Comparison of ENCODE assay signal across 8 mouse cellular contexts in genomic region chr7:29169231-29170065, GRCm38 (mm10). TPM values are rescaled to one million over a fixed set of nuclear protein-coding genes. Genes with fewer than 3 reads are reported as not detected.
A peak's percentile ranks its signal among the peaks of the same experiment; 100 is the strongest.
DNase-seq lines count a peak whose midpoint lies in the region; ATAC-seq lines count a peak whose summit lies in the region.

No protein-coding gene starts in this region.

- H3K36me3 ChIP-seq in forebrain, embryonic 11.5 days (ENCODE audit: control insufficient read depth, insufficient read depth, low read length) = no peaks in the 10 kb centered on the region; the same call in 1 of the 2 replicates
- H3K36me3 ChIP-seq in heart, embryonic 14.5 days (ENCODE audit: control insufficient read depth, insufficient read depth, low read length) = peaks cover 20% of the 10 kb centered on the region
- peaks cover 13% of the 10 kb centered on the region for H3K36me3 ChIP-seq in kidney, embryonic 16.5 days (ENCODE audit: insufficient read depth, low read length)
- H3K36me3 ChIP-seq in liver, embryonic 11.5 days (ENCODE audit: control insufficient read depth, insufficient read depth, low read length) = peaks cover 10% of the 10 kb centered on the region; the same call in 1 of the 2 replicates

- peak; percentile 84 for ATAC-seq in forebrain, embryonic 11.5 days (replicated peaks; ENCODE audit: low FRiP score)
- ATAC-seq in heart, embryonic 14.5 days (ENCODE audit: insufficient number of reproducible peaks, insufficient read depth, low FRiP score, low read depth) = peak; percentile 83
- ATAC-seq in kidney, embryonic 16.5 days (ENCODE audit: low FRiP score, low TSS enrichment) = peak; percentile 91
- ATAC-seq in liver, embryonic 11.5 days (replicated peaks; ENCODE audit: low FRiP score) = peak; percentile 58
- peak; percentile 14; the same call in 1 of the 2 replicates for ATAC-seq in monocyte, adult 5-6 weeks (replicated peaks; ENCODE audit: insufficient number of reproducible peaks, low FRiP score, low TSS enrichment, poor library complexity, severe bottlenecking)

- peak overlapping the region; percentile 79 for H3K4me2 ChIP-seq in forebrain, embryonic 11.5 days (ENCODE audit: low read depth, low read length, severe bottlenecking)
- peak overlapping the region; percentile 82 for H3K4me2 ChIP-seq in heart, embryonic 14.5 days (ENCODE audit: low read length)
- H3K4me2 ChIP-seq in kidney, embryonic 16.5 days (replicated peaks; ENCODE audit: low read depth, low read length) = peak overlapping the region; percentile 62
- peak overlapping the region; percentile 87 for H3K4me2 ChIP-seq in liver, embryonic 11.5 days

- peaks cover 6% of the 10 kb centered on the region; the same call in 1 of the 2 replicates for H3K4me1 ChIP-seq in brown adipose tissue, adult 24 weeks (ENCODE audit: control insufficient read depth, insufficient read depth, insufficient read length, low read length)
- peaks cover 29% of the 10 kb centered on the region for H3K4me1 ChIP-seq in forebrain, embryonic 11.5 days (replicated peaks; ENCODE audit: control insufficient read depth, insufficient read depth, low read length)
- H3K4me1 ChIP-seq in heart, embryonic 14.5 days (ENCODE audit: control insufficient read depth in 2 of 2, insufficient read depth in 2 of 2, low read length in 2 of 2) = peaks cover 21 to 30% of the 10 kb centered on the region in 2 experiments; a peak in 3 of 4 replicates
- peaks cover 27% of the 10 kb centered on the region for H3K4me1 ChIP-seq in kidney, embryonic 16.5 days (ENCODE audit: insufficient read depth, low read length)
- H3K4me1 ChIP-seq in liver, embryonic 11.5 days (replicated peaks; ENCODE audit: control insufficient read depth, insufficient read depth, low read length) = peaks cover 26% of the 10 kb centered on the region

- H3K9ac ChIP-seq in forebrain, embryonic 11.5 days (ENCODE audit: low read length) = peak overlapping the region; percentile 65
- peak overlapping the region; percentile 71 for H3K9ac ChIP-seq in heart, embryonic 14.5 days (ENCODE audit: low read length)
- peak overlapping the region; percentile 71 for H3K9ac ChIP-seq in kidney, embryonic 16.5 days (replicated peaks; ENCODE audit: low read length)
- H3K9ac ChIP-seq in liver, embryonic 11.5 days (ENCODE audit: low read depth, low read length) = peak overlapping the region; percentile 56

- no peaks in the 10 kb centered on the region for H3K9me3 ChIP-seq in forebrain, embryonic 11.5 days (ENCODE audit: control insufficient read depth, low read length)
- no peaks in the 10 kb centered on the region for H3K9me3 ChIP-seq in heart, embryonic 14.5 days (ENCODE audit: control insufficient read depth, low read length)
- H3K9me3 ChIP-seq in kidney, embryonic 16.5 days (ENCODE audit: low read length) = no peaks in the 10 kb centered on the region
- no peaks in the 10 kb centered on the region for H3K9me3 ChIP-seq in liver, embryonic 11.5 days (ENCODE audit: control insufficient read depth, low read length)

- DNase-seq in ES-CJ7 (ENCODE audit: low read depth, low spot score) = peak; percentile 93
- DNase-seq in forebrain, embryonic 11.5 days (ENCODE audit: low spot score) = peak; percentile 93
- DNase-seq in liver, embryonic 11.5 days (ENCODE audit: low spot score) = peak; percentile 78
- DNase-seq in testis, postnatal 14 days (ENCODE audit: low spot score) = peak; percentile 83

- 1% methylated on average over 32 of the region's 39 CpGs for WGBS in forebrain, embryonic 11.5 days
- under 1% methylated on average over 31 of the region's 39 CpGs for WGBS in heart, embryonic 14.5 days
- WGBS in kidney, embryonic 16.5 days = under 1% methylated on average over 29 of the region's 39 CpGs
- WGBS in liver, embryonic 11.5 days = 0% methylated on average over 30 of the region's 39 CpGs

- H3K27me3 ChIP-seq in forebrain, embryonic 11.5 days (ENCODE audit: control insufficient read depth, insufficient read depth, low read length) = peaks cover 31% of the 10 kb centered on the region
- H3K27me3 ChIP-seq in heart, embryonic 14.5 days (ENCODE audit: control insufficient read depth, insufficient read depth, low read length) = peaks cover 46% of the 10 kb centered on the region
- peaks cover 22% of the 10 kb centered on the region for H3K27me3 ChIP-seq in kidney, embryonic 16.5 days (ENCODE audit: insufficient read depth, low read length)
- peaks cover 56% of the 10 kb centered on the region for H3K27me3 ChIP-seq in liver, embryonic 11.5 days (replicated peaks; ENCODE audit: control insufficient read depth, insufficient read depth, low read length)

- H3K4me3 ChIP-seq in brown adipose tissue, adult 24 weeks (ENCODE audit: insufficient read depth, low read depth, low read length) = peak overlapping the region; percentile 72
- peak overlapping the region; percentile 70 for H3K4me3 ChIP-seq in forebrain, embryonic 11.5 days (ENCODE audit: low read depth, low read length)
- peak overlapping the region; percentile 60 to 68 for H3K4me3 ChIP-seq in heart, embryonic 14.5 days (ENCODE audit: control insufficient read depth in 1 of 2, insufficient read depth in 1 of 2, low read depth in 1 of 2, low read length in 2 of 2)
- H3K4me3 ChIP-seq in kidney, embryonic 16.5 days (ENCODE audit: low read length) = peak overlapping the region; percentile 70
- H3K4me3 ChIP-seq in liver, embryonic 11.5 days (ENCODE audit: low read depth, low read length) = peak overlapping the region; percentile 52

- no peak overlapping the region for H3K27ac ChIP-seq in brown adipose tissue, adult 24 weeks (replicated peaks; ENCODE audit: low read depth, low read length)
- peak overlapping the region; percentile 77; the same call in 1 of the 2 replicates for H3K27ac ChIP-seq in forebrain, embryonic 11.5 days (ENCODE audit: low read depth, low read length)
- peak overlapping the region in 1 of 2 experiments; percentile 63; a peak in 1 of 4 replicates for H3K27ac ChIP-seq in heart, embryonic 14.5 days (replicated peaks in 1 of 2; ENCODE audit: control insufficient read depth in 1 of 2, insufficient read depth in 1 of 2, low read depth in 2 of 2, low read length in 2 of 2)
- H3K27ac ChIP-seq in kidney, embryonic 16.5 days (ENCODE audit: low read length) = peak overlapping the region; percentile 87
- H3K27ac ChIP-seq in liver, embryonic 11.5 days (ENCODE audit: low read depth, low read length) = no peak overlapping the region

RNA-seq across cellular contexts. Expression of gene Ggn, which starts 0.6 kb away (rescaled TPM):
- not detected in 2 replicates for polyA plus RNA-seq in brown adipose tissue, adult 24 weeks (2012; ENCODE audit: insufficient read depth, insufficient read length, missing spikeins)
- 0.52 and 0.53 TPM in 2 replicates for polyA plus RNA-seq in forebrain, embryonic 11.5 days (2014; fragmentation: Nextera tagmentation; extraction: Ambion mirVana)
- polyA plus RNA-seq in heart, embryonic 14.5 days (2014; fragmentation: Nextera tagmentation; extraction: Ambion mirVana) = 0.28 and 0.86 TPM in 2 replicates
- 0.94 and 1.0 TPM in 2 replicates for polyA plus RNA-seq in kidney, embryonic 16.5 days (2015; fragmentation: Nextera tagmentation; extraction: Ambion mirVana)
- polyA plus RNA-seq in liver, embryonic 11.5 days (2014; fragmentation: Nextera tagmentation; extraction: Ambion mirVana) = 0.37 and 0.47 TPM in 2 replicates
- 0.32 to 0.39 TPM in 2 of 3 replicates, not detected in the other for total RNA-seq in monocyte, adult 5-6 weeks (2017)

RNA-seq across cellular contexts. Expression of gene Spred3, which starts 0.8 kb away (rescaled TPM):
- polyA plus RNA-seq in brown adipose tissue, adult 24 weeks (2012; ENCODE audit: insufficient read depth, insufficient read length, missing spikeins) = 0.32 and 1.2 TPM in 2 replicates
- 7.8 TPM in 2 replicates for polyA plus RNA-seq in forebrain, embryonic 11.5 days (2014; fragmentation: Nextera tagmentation; extraction: Ambion mirVana)
- 1.3 and 1.6 TPM in 2 replicates for polyA plus RNA-seq in heart, embryonic 14.5 days (2014; fragmentation: Nextera tagmentation; extraction: Ambion mirVana)
- polyA plus RNA-seq in kidney, embryonic 16.5 days (2015; fragmentation: Nextera tagmentation; extraction: Ambion mirVana) = 3.4 and 4.6 TPM in 2 replicates
- 1.0 and 1.1 TPM in 2 replicates for polyA plus RNA-seq in liver, embryonic 11.5 days (2014; fragmentation: Nextera tagmentation; extraction: Ambion mirVana)
- 0.78 to 0.95 TPM in 2 of 3 replicates, not detected in the other for total RNA-seq in monocyte, adult 5-6 weeks (2017)

RNA-seq across cellular contexts. Expression of gene Psmd8, which starts 11.1 kb away (rescaled TPM):
- polyA plus RNA-seq in brown adipose tissue, adult 24 weeks (2012; ENCODE audit: insufficient read depth, insufficient read length, missing spikeins) = 302 and 383 TPM in 2 replicates
- polyA plus RNA-seq in forebrain, embryonic 11.5 days (2014; fragmentation: Nextera tagmentation; extraction: Ambion mirVana) = 291 and 297 TPM in 2 replicates
- 227 and 241 TPM in 2 replicates for polyA plus RNA-seq in heart, embryonic 14.5 days (2014; fragmentation: Nextera tagmentation; extraction: Ambion mirVana)
- polyA plus RNA-seq in kidney, embryonic 16.5 days (2015; fragmentation: Nextera tagmentation; extraction: Ambion mirVana) = 270 and 282 TPM in 2 replicates
- polyA plus RNA-seq in liver, embryonic 11.5 days (2014; fragmentation: Nextera tagmentation; extraction: Ambion mirVana) = 231 and 235 TPM in 2 replicates
- total RNA-seq in monocyte, adult 5-6 weeks (2017) = 170 to 190 TPM (median 186 TPM) in 3 replicates

RNA-seq across cellular contexts. Expression of gene Fam98c, which starts 13.4 kb away (rescaled TPM):
- 9.9 and 10.5 TPM in 2 replicates for polyA plus RNA-seq in brown adipose tissue, adult 24 weeks (2012; ENCODE audit: insufficient read depth, insufficient read length, missing spikeins)
- polyA plus RNA-seq in forebrain, embryonic 11.5 days (2014; fragmentation: Nextera tagmentation; extraction: Ambion mirVana) = 12.6 and 16.8 TPM in 2 replicates
- polyA plus RNA-seq in heart, embryonic 14.5 days (2014; fragmentation: Nextera tagmentation; extraction: Ambion mirVana) = 13.9 and 14.4 TPM in 2 replicates
- polyA plus RNA-seq in kidney, embryonic 16.5 days (2015; fragmentation: Nextera tagmentation; extraction: Ambion mirVana) = 20.0 and 20.4 TPM in 2 replicates
- polyA plus RNA-seq in liver, embryonic 11.5 days (2014; fragmentation: Nextera tagmentation; extraction: Ambion mirVana) = 16.7 and 17.3 TPM in 2 replicates
- 28.7 to 32.4 TPM (median 29.1 TPM) in 3 replicates for total RNA-seq in monocyte, adult 5-6 weeks (2017)

RNA-seq across cellular contexts. Expression of gene Rasgrp4, which starts 34.8 kb away (rescaled TPM):
- 1.0 and 2.7 TPM in 2 replicates for polyA plus RNA-seq in brown adipose tissue, adult 24 weeks (2012; ENCODE audit: insufficient read depth, insufficient read length, missing spikeins)
- polyA plus RNA-seq in forebrain, embryonic 11.5 days (2014; fragmentation: Nextera tagmentation; extraction: Ambion mirVana) = 0.67 and 1.2 TPM in 2 replicates
- polyA plus RNA-seq in heart, embryonic 14.5 days (2014; fragmentation: Nextera tagmentation; extraction: Ambion mirVana) = 0.39 and 0.43 TPM in 2 replicates
- polyA plus RNA-seq in kidney, embryonic 16.5 days (2015; fragmentation: Nextera tagmentation; extraction: Ambion mirVana) = 0.66 and 0.84 TPM in 2 replicates
- 0.57 and 0.62 TPM in 2 replicates for polyA plus RNA-seq in liver, embryonic 11.5 days (2014; fragmentation: Nextera tagmentation; extraction: Ambion mirVana)
- 37.9 to 82.9 TPM (median 41.3 TPM) in 3 replicates for total RNA-seq in monocyte, adult 5-6 weeks (2017)

Comparison
In these comparisons a context has a peak if more than half of its experiments do, and no peak if none do; other contexts are left out.
1. H3K27ac ChIP-seq: peak in forebrain, embryonic 11.5 days (single experiment) and kidney, embryonic 16.5 days (single experiment); none in brown adipose tissue, adult 24 weeks (single experiment) and liver, embryonic 11.5 days (single experiment).
2. ATAC-seq: peak in every context shown above with its lines; median percentile 91 in kidney, embryonic 16.5 days; 84 in forebrain, embryonic 11.5 days; 83 in heart, embryonic 14.5 days; 58 in liver, embryonic 11.5 days; 14 in monocyte, adult 5-6 weeks.
3. Peak in every context shown above with its lines, with median percentiles within 50 percentile points of each other: DNase-seq, H3K4me3 ChIP-seq, H3K4me2 ChIP-seq and H3K9ac ChIP-seq.